Mouse (Mus musculus): ENCODE results near the gene Qrfpr. TPM values are rescaled to one million over a fixed set of nuclear protein-coding genes. Genes with fewer than 3 reads are reported as not detected.

Gene Qrfpr
- not detected in 2 replicates for polyA plus RNA-seq (2015; fragmentation: Nextera tagmentation; extraction: Ambion mirVana)

GRCm38 (mm10) chr3:36221743-36222682 is at the start of gene Qrfpr:
TSS of gene Qrfpr (minus strand) at chr3:36222313.
- no peak for DNase-seq
- no peak within 1 kb of the TSS for H3K27ac ChIP-seq (ENCODE audit: low read depth)
- no peak within 1 kb of the TSS for H3K4me2 ChIP-seq (ENCODE audit: low read depth, low read length)
- H3K4me1 ChIP-seq (ENCODE audit: insufficient read depth), result no peaks in the 10 kb centered on the region
- H3K27me3 ChIP-seq (ENCODE audit: insufficient read depth, low read length), result 0 out of 2 replicates have a peak, but pooled peaks cover 9% of the 10 kb centered on the region
- no peak within 1 kb of the TSS for H3K9ac ChIP-seq (replicated peaks)
- no peak within 1 kb of the TSS for H3K4me3 ChIP-seq (ENCODE audit: low read depth, low read length)
- no peaks in the 10 kb centered on the region for H3K36me3 ChIP-seq (replicated peaks; ENCODE audit: insufficient read depth, low read length)
- no peaks in the 10 kb centered on the region for H3K9me3 ChIP-seq (ENCODE audit: low read length)
- 10% methylated on average over 39 of the region's 39 CpGs for WGBS (ENCODE audit: insufficient replicate concordance)
- no peak for TF ChIP-seq EP300 (IDR thresholded peaks at IDR 0.05; ENCODE audit: low read depth)
- no peak for TF ChIP-seq CTCF (IDR thresholded peaks at IDR 0.05; ENCODE audit: low read depth)
- no peak for ATAC-seq

DNA sequence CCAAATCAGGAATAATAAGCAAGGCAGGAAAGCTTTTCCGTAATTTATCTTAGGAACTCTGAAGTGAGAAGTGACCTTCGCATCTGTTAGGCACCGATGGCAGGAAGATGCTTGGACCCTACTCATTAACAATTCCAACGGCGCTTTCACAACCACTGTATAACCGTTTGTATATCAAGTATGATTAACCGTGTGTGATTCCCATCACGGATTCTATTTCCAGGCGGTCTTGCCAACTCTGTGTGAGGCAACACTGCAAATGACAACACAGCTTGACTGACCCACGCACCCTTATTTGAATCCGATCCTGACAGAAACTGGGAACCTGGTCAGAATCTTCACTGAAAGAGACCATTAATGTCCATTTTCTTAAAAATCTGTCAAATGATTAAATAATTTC is 41.8 kb upstream of the Qrfpr start:
- no peak overlapping the region for H3K27ac ChIP-seq (ENCODE audit: low read depth)
- no peak overlapping the region for H3K9ac ChIP-seq (replicated peaks)
- no peak overlapping the region for H3K4me2 ChIP-seq (ENCODE audit: low read depth, low read length)
- ATAC-seq (no peak), DNase-seq (no peak)
- H3K4me1 ChIP-seq (ENCODE audit: insufficient read depth), result no peaks in the 10 kb centered on the region
- no peaks in the 10 kb centered on the region for H3K27me3 ChIP-seq (ENCODE audit: insufficient read depth, low read length)
- H3K4me3 ChIP-seq (ENCODE audit: low read depth, low read length), result no peak overlapping the region
- no peaks in the 10 kb centered on the region for H3K36me3 ChIP-seq (replicated peaks; ENCODE audit: insufficient read depth, low read length)
- WGBS (ENCODE audit: insufficient replicate concordance), result 84% methylated on average over 11 of the region's 11 CpGs
- no peaks in the 10 kb centered on the region for H3K9me3 ChIP-seq (ENCODE audit: low read length)
- no peak for TF ChIP-seq CTCF (IDR thresholded peaks at IDR 0.05; ENCODE audit: low read depth)
- TF ChIP-seq EP300 (IDR thresholded peaks at IDR 0.05; ENCODE audit: low read depth), result no peak

DNA sequence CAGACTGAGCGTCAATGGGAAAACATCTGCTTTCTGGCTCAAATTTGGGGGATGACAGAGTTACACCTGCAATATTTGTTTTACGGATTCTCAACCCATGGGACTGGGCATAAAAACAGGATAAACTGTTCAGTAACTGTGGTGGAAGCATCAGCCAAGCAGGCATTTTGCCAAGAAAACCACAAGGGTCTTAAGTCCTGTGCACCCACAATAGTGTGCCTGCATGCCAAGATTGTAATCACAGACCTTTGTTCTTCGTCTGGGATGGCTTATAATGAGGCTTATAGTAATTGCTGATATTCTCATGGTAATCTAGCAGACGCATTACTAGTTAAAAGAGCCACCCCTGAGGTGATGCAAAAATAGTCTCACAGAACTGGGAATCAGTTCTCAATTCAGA is 41.2 kb upstream of the Qrfpr start:
- WGBS (ENCODE audit: insufficient replicate concordance), result 73% methylated on average over 4 of the region's 4 CpGs
- Histone ChIP-seq H3K27ac (ENCODE audit: low read depth) (no peak overlapping the region), H3K4me2 (ENCODE audit: low read depth, low read length) (no peak overlapping the region), H3K9ac (replicated peaks) (no peak overlapping the region), H3K4me3 (ENCODE audit: low read depth, low read length) (no peak overlapping the region), H3K9me3 (ENCODE audit: low read length) (no peaks in the 10 kb centered on the region), H3K36me3 (replicated peaks; ENCODE audit: insufficient read depth, low read length) (no peaks in the 10 kb centered on the region), H3K4me1 (ENCODE audit: insufficient read depth) (no peaks in the 10 kb centered on the region), H3K27me3 (ENCODE audit: insufficient read depth, low read length) (no peaks in the 10 kb centered on the region)
- DNase-seq (no peak), ATAC-seq (no peak)
- TF ChIP-seq EP300 (IDR thresholded peaks at IDR 0.05; ENCODE audit: low read depth) (no peak), CTCF (IDR thresholded peaks at IDR 0.05; ENCODE audit: low read depth) (no peak)

GRCm38 (mm10) chr3:36250585-36250984 is 28.5 kb upstream of the Qrfpr start:
- no peak overlapping the region for H3K27ac ChIP-seq (ENCODE audit: low read depth)
- H3K27me3 ChIP-seq (ENCODE audit: insufficient read depth, low read length), result no peaks in the 10 kb centered on the region
- TF ChIP-seq EP300 (IDR thresholded peaks at IDR 0.05; ENCODE audit: low read depth) (no peak), CTCF (IDR thresholded peaks at IDR 0.05; ENCODE audit: low read depth) (no peak)
- WGBS (ENCODE audit: insufficient replicate concordance), result 59% methylated on average over 5 of the region's 5 CpGs
- H3K4me3 ChIP-seq (ENCODE audit: low read depth, low read length), result no peak overlapping the region
- DNase-seq (no peak), ATAC-seq (no peak)
- no peaks in the 10 kb centered on the region for H3K9me3 ChIP-seq (ENCODE audit: low read length)
- no peak overlapping the region for H3K4me2 ChIP-seq (ENCODE audit: low read depth, low read length)
- H3K4me1 ChIP-seq (ENCODE audit: insufficient read depth), result no peaks in the 10 kb centered on the region
- H3K36me3 ChIP-seq (replicated peaks; ENCODE audit: insufficient read depth, low read length), result no peaks in the 10 kb centered on the region
- H3K9ac ChIP-seq (replicated peaks), result no peak overlapping the region

GRCm38 (mm10) chr3:36248446-36248845 is 26.3 kb upstream of the Qrfpr start:
- no peak overlapping the region for H3K27ac ChIP-seq (ENCODE audit: low read depth)
- no peaks in the 10 kb centered on the region for H3K36me3 ChIP-seq (replicated peaks; ENCODE audit: insufficient read depth, low read length)
- DNase-seq, result no peak
- H3K9me3 ChIP-seq (ENCODE audit: low read length), result no peaks in the 10 kb centered on the region
- H3K9ac ChIP-seq (replicated peaks), result no peak overlapping the region
- no peaks in the 10 kb centered on the region for H3K27me3 ChIP-seq (ENCODE audit: insufficient read depth, low read length)
- no peak overlapping the region for H3K4me3 ChIP-seq (ENCODE audit: low read depth, low read length)
- H3K4me1 ChIP-seq (ENCODE audit: insufficient read depth), result no peaks in the 10 kb centered on the region
- ATAC-seq, result no peak
- TF ChIP-seq CTCF (IDR thresholded peaks at IDR 0.05; ENCODE audit: low read depth), result no peak
- TF ChIP-seq EP300 (IDR thresholded peaks at IDR 0.05; ENCODE audit: low read depth), result no peak
- H3K4me2 ChIP-seq (ENCODE audit: low read depth, low read length), result no peak overlapping the region
- WGBS (ENCODE audit: insufficient replicate concordance), result 64% methylated on average over 2 of the region's 2 CpGs

DNA sequence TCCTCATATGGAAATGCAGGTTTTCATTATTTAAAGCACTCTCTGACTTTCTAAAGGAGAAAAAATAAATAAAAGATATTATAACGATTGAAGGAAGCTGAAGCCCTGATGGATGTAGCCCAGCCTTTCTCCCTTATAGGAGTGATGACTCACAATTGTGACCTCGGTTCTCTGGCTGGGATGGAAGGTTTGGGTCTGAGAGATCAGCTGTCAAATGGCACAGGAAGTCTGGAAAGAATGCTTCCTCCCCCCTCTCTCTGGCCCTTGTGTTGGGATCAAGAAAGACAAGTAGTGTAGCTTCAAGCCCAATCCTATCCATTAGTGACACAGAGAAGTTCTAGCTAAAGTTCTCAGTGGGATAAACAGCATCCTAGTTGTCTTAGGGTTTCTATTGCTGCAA is 7.8 kb upstream of the Qrfpr start:
- 45% methylated on average over 2 of the region's 2 CpGs for WGBS (ENCODE audit: insufficient replicate concordance)
- Histone ChIP-seq H3K27me3 (ENCODE audit: insufficient read depth, low read length) (no peaks in the 10 kb centered on the region), H3K4me2 (ENCODE audit: low read depth, low read length) (no peak overlapping the region), H3K9me3 (ENCODE audit: low read length) (no peaks in the 10 kb centered on the region), H3K27ac (ENCODE audit: low read depth) (no peak overlapping the region), H3K36me3 (replicated peaks; ENCODE audit: insufficient read depth, low read length) (no peaks in the 10 kb centered on the region), H3K4me3 (ENCODE audit: low read depth, low read length) (no peak overlapping the region), H3K9ac (replicated peaks) (no peak overlapping the region), H3K4me1 (ENCODE audit: insufficient read depth) (no peaks in the 10 kb centered on the region)
- ATAC-seq (no peak), DNase-seq (no peak)
- TF ChIP-seq EP300 (IDR thresholded peaks at IDR 0.05; ENCODE audit: low read depth) (no peak), CTCF (IDR thresholded peaks at IDR 0.05; ENCODE audit: low read depth) (no peak)

Measured in liver, postnatal 0 days (tissue).